Mouse (Mus musculus) kidney, adult 9 months (tissue): ENCODE results near the gene Epb41l4b.

Experiments used
- DNase-seq: peaks from one replicate; pipeline ENCODE4 v3.0.0; 2022

Epb41l4b gene

GRCm38 (mm10) chr4:57010425-57010824 lies 132.8 kb downstream of the Epb41l4b start:
- DNase-seq, result no peak

- DNase-seq, result no peak
Measured at GRCm38 (mm10) chr4:57007717-57008116, 135.5 kb downstream of the Epb41l4b start.

- DNase-seq, result no peak
Measured at GRCm38 (mm10) chr4:57005011-57005410, 138.2 kb downstream of the Epb41l4b start.

- no peak for DNase-seq
Measured at GRCm38 (mm10) chr4:57003886-57004285, 139.4 kb downstream of the Epb41l4b start.

- DNase-seq, result no peak
Measured at GRCm38 (mm10) chr4:57002751-57003150, 140.5 kb downstream of the Epb41l4b start.

GRCm38 (mm10) chr4:57001437-57001836 lies 141.8 kb downstream of the Epb41l4b start:
- no peak for DNase-seq

- no peak for DNase-seq
Measured at GRCm38 (mm10) chr4:56993331-56993730, 149.9 kb downstream of the Epb41l4b start.

- DNase-seq, result no peak
Measured at GRCm38 (mm10) chr4:56991951-56992350, 151.3 kb downstream of the Epb41l4b start.

- DNase-seq, result no peak
Measured at GRCm38 (mm10) chr4:56990215-56990584, 153.0 kb downstream of the Epb41l4b start, which contains the start of gene Frrs1l. TSS of gene Frrs1l (minus strand) at chr4:56990391.

GRCm38 (mm10) chr4:56989431-56990214 lies 153.6 kb downstream of the Epb41l4b start:
- DNase-seq, result no peak

GRCm38 (mm10) chr4:56965586-56966179 lies 177.6 kb downstream of the Epb41l4b start:
- DNase-seq, result no peak

GRCm38 (mm10) chr4:56963687-56964086 lies 179.6 kb downstream of the Epb41l4b start:
- DNase-seq, result no peak

- peak; percentile 56 for DNase-seq
Measured at GRCm38 (mm10) chr4:56961320-56961925, 181.8 kb downstream of the Epb41l4b start.

GRCm38 (mm10) chr4:56957518-56957917 lies 185.7 kb downstream of the Epb41l4b start:
- DNase-seq, result no peak

- no peak for DNase-seq
Measured at GRCm38 (mm10) chr4:56953235-56953634, 190.0 kb downstream of the Epb41l4b start.

GRCm38 (mm10) chr4:56951701-56952100 lies 191.5 kb downstream of the Epb41l4b start:
- no peak for DNase-seq

- peak; percentile 38 for DNase-seq
Measured at GRCm38 (mm10) chr4:56949494-56949893, 193.7 kb downstream of the Epb41l4b start.

- peak; percentile 97 for DNase-seq
Measured at GRCm38 (mm10) chr4:56946641-56947640, 196.3 kb downstream of the Epb41l4b start, which contains the start of gene Tmem245. TSS of gene Tmem245 (minus strand) at chr4:56947437.

GRCm38 (mm10) chr4:56946180-56946579 lies 197.1 kb downstream of the Epb41l4b start:
- DNase-seq, result no peak

- DNase-seq, result peak; percentile 75
Measured at GRCm38 (mm10) chr4:56944286-56944685, 199.0 kb downstream of the Epb41l4b start.

GRCm38 (mm10) chr4:56943258-56943657 lies 200.0 kb downstream of the Epb41l4b start:
- no peak for DNase-seq

GRCm38 (mm10) chr4:56942567-56942966 lies 200.7 kb downstream of the Epb41l4b start:
- no peak for DNase-seq
